30 mouse cellular contexts compared by ENCODE assay signal in genomic region chr14:28418497-28418896, GRCm38 (mm10).
DNase-seq lines count a peak whose midpoint lies in the region; ATAC-seq and TF ChIP-seq lines count a peak whose summit lies in the region.
"Had no signal": no experiment of that assay in that cellular context is flagged by ENCODE, and none has a peak within 500 bp of the region (broad histone marks: within the 10 kb centered on the region; RNA-seq: fewer than 3 reads in every experiment).

No protein-coding gene starts in this region.

- no peaks in the 10 kb centered on the region for H3K27me3 ChIP-seq in forebrain, postnatal 0 days (ENCODE audit: insufficient read depth, low read length)
- H3K27me3 ChIP-seq in forebrain, embryonic 15.5 days = no peaks in the 10 kb centered on the region
- no peaks in the 10 kb centered on the region for H3K27me3 ChIP-seq in neural tube, embryonic 15.5 days (replicated peaks)
- H3K27me3 ChIP-seq in liver, embryonic 11.5 days (replicated peaks; ENCODE audit: control insufficient read depth, insufficient read depth, low read length) = no peaks in the 10 kb centered on the region
- H3K27me3 ChIP-seq: liver, embryonic 13.5 days had no signal

- H3K9me3 ChIP-seq in forebrain, postnatal 0 days (ENCODE audit: low read length) = no peaks in the 10 kb centered on the region
- H3K9me3 ChIP-seq in forebrain, embryonic 15.5 days = no peaks in the 10 kb centered on the region
- no peaks in the 10 kb centered on the region for H3K9me3 ChIP-seq in neural tube, embryonic 15.5 days (replicated peaks)
- H3K9me3 ChIP-seq in liver, embryonic 11.5 days (ENCODE audit: control insufficient read depth, low read length) = no peaks in the 10 kb centered on the region
- H3K9me3 ChIP-seq: heart, embryonic 13.5 days; hindbrain, embryonic 10.5 days; hindbrain, embryonic 15.5 days; liver, embryonic 13.5 days had no signal

- no peaks in the 10 kb centered on the region for H3K4me1 ChIP-seq in forebrain, postnatal 0 days (ENCODE audit: insufficient read depth)
- peaks cover 20% of the 10 kb centered on the region for H3K4me1 ChIP-seq in forebrain, embryonic 15.5 days
- peaks cover 2% of the 10 kb centered on the region; the same call in 1 of the 2 replicates for H3K4me1 ChIP-seq in neural tube, embryonic 15.5 days
- no peaks in the 10 kb centered on the region for H3K4me1 ChIP-seq in liver, embryonic 11.5 days (replicated peaks; ENCODE audit: control insufficient read depth, insufficient read depth, low read length)
- H3K4me1 ChIP-seq: liver, embryonic 13.5 days had no signal

- H3K36me3 ChIP-seq in forebrain, postnatal 0 days (ENCODE audit: insufficient read depth) = no peaks in the 10 kb centered on the region
- no peaks in the 10 kb centered on the region for H3K36me3 ChIP-seq in forebrain, embryonic 15.5 days
- no peaks in the 10 kb centered on the region for H3K36me3 ChIP-seq in neural tube, embryonic 15.5 days
- H3K36me3 ChIP-seq in liver, embryonic 11.5 days (ENCODE audit: control insufficient read depth, insufficient read depth, low read length) = no peaks in the 10 kb centered on the region
- H3K36me3 ChIP-seq: heart, embryonic 13.5 days; hindbrain, embryonic 10.5 days; hindbrain, embryonic 15.5 days; liver, embryonic 13.5 days had no signal

- no peak overlapping the region for H3K9ac ChIP-seq in forebrain, postnatal 0 days
- no peak overlapping the region for H3K9ac ChIP-seq in forebrain, embryonic 15.5 days (replicated peaks)
- H3K9ac ChIP-seq in neural tube, embryonic 15.5 days (replicated peaks) = no peak overlapping the region
- H3K9ac ChIP-seq in liver, embryonic 11.5 days (ENCODE audit: low read depth, low read length) = no peak overlapping the region
- H3K9ac ChIP-seq: heart, embryonic 13.5 days; hindbrain, embryonic 15.5 days; liver, embryonic 13.5 days had no signal

- no peak for TF ChIP-seq CTCF in forebrain, postnatal 0 days (IDR thresholded peaks at IDR 0.05; ENCODE audit: low read depth)

- H3K27ac ChIP-seq in forebrain, postnatal 0 days (ENCODE audit: low read depth, low read length) = no peak overlapping the region
- no peak overlapping the region for H3K27ac ChIP-seq in forebrain, embryonic 15.5 days (replicated peaks)
- H3K27ac ChIP-seq in neural tube, embryonic 15.5 days (replicated peaks) = no peak overlapping the region
- no peak overlapping the region for H3K27ac ChIP-seq in liver, embryonic 11.5 days (ENCODE audit: low read depth, low read length)
- H3K27ac ChIP-seq: hindbrain, embryonic 10.5 days; hindbrain, embryonic 15.5 days; liver, embryonic 13.5 days; macrophage; stomach, postnatal 0 days had no signal

- no peak overlapping the region for H3K4me2 ChIP-seq in forebrain, postnatal 0 days (ENCODE audit: low read depth)
- no peak overlapping the region for H3K4me2 ChIP-seq in forebrain, embryonic 15.5 days (replicated peaks)
- no peak overlapping the region for H3K4me2 ChIP-seq in neural tube, embryonic 15.5 days
- no peak overlapping the region for H3K4me2 ChIP-seq in liver, embryonic 11.5 days
- H3K4me2 ChIP-seq: heart, embryonic 13.5 days; hindbrain, embryonic 15.5 days; liver, embryonic 13.5 days had no signal

- 0 out of 2 replicates have a peak, but pooled peaks have one; percentile 15 for ATAC-seq in forebrain, postnatal 0 days
- no peak for ATAC-seq in forebrain, embryonic 15.5 days (replicated peaks)
- ATAC-seq in neural tube, embryonic 15.5 days (ENCODE audit: low FRiP score) = no peak
- no peak for ATAC-seq in liver, embryonic 11.5 days (replicated peaks; ENCODE audit: low FRiP score)
- ATAC-seq: CD4-positive, CD25-positive, alpha-beta regulatory T cell, adult 4 months; intestine, postnatal 0 days; lung, postnatal 0 days had no signal

- no peak overlapping the region for H3K4me3 ChIP-seq in forebrain, postnatal 0 days (ENCODE audit: low read depth, low read length)
- no peak overlapping the region for H3K4me3 ChIP-seq in forebrain, embryonic 15.5 days
- H3K4me3 ChIP-seq in neural tube, embryonic 15.5 days (replicated peaks) = no peak overlapping the region
- no peak overlapping the region for H3K4me3 ChIP-seq in liver, embryonic 11.5 days (ENCODE audit: low read depth, low read length)
- H3K4me3 ChIP-seq: heart, embryonic 13.5 days; hindbrain, embryonic 10.5 days; hindbrain, embryonic 15.5 days; liver, embryonic 13.5 days had no signal

- 66% methylated on average over 4 of the region's 4 CpGs for WGBS in forebrain, postnatal 0 days
- 76% methylated on average over 4 of the region's 4 CpGs for WGBS in forebrain, embryonic 15.5 days
- whole genome bisulfite sequencing in neural tube, embryonic 15.5 days = 74% methylated on average over 4 of the region's 4 CpGs
- WGBS in liver, embryonic 11.5 days = 26% methylated on average over 4 of the region's 4 CpGs

- DNase-seq in forebrain, postnatal 0 days = no peak
- peak; percentile 13 for DNase-seq in neural tube, embryonic 10.5 days (ENCODE audit: extremely low spot score, low spot score)
- peak; percentile 54 for DNase-seq in hindlimb bud, embryonic 11.5 days (ENCODE audit: extremely low spot score, low read depth, low spot score)
- no peak for DNase-seq in layer of hippocampus, postnatal 36 days
- DNase-seq in liver, embryonic 11.5 days (ENCODE audit: low spot score) = no peak
- DNase-seq: adrenal gland, adult 2 months; adrenal gland, postnatal 36 days; cerebellum, adult 8-10 months; cerebellum, postnatal 36 days; gastrocnemius, postnatal 25 days; heart, adult 18-20 months; heart, postnatal 10 days; kidney, adult 9 months; kidney, postnatal 10 days; liver, embryonic 13.5 days; lung, adult 18-20 months; midbrain, embryonic 14.5 days; right cerebral cortex, postnatal 4 days; thymus, adult 2 months; thymus, postnatal 36 days had no signal

Comparison
In these comparisons a context has a peak if more than half of its experiments do, and no peak if none do; other contexts are left out.
1. DNase-seq: peak in neural tube, embryonic 10.5 days (single experiment) and hindlimb bud, embryonic 11.5 days (single experiment); none in forebrain, postnatal 0 days (single experiment), layer of hippocampus, postnatal 36 days (0 of 2) and liver, embryonic 11.5 days (single experiment).